Mouse (Mus musculus): Measurements from ENCODE around the gene Entpd2. TPM values are rescaled to one million over a fixed set of nuclear protein-coding genes. Genes with fewer than 3 reads are reported as not detected.

Entpd2 gene
- polyA plus RNA-seq, 1 experiment: not detected

DNA sequence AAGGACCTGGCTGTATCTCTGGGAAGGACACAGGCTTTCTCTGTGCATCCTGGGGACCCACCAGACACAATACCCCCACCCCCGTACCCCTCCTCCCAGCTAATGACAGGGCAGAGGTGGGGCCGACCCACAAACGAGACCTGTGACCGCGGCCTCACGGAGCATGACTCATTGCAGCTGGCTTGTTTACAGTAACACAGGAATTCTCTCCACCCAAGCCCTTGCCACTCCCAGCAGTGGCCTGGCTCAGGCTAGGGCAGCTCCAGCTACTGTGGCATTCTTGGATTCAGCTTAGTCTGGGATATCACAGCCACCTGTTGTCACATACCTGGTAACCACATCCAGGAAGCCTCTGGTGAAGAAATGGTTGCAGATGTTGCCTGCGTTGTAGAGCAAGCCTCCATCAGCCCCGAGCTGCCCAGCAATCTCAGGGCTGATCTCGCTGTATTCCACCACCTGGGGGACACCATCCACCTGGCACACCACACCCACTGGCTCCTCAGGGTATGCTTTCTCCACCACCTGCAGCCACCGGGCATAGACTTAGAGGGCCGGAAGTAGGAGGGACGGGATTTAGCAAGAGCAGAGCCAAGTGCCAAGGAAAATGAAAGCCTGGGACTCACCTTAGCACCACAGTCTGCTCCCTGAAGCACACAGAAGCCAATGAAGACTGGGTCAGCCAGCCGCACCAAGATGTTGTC lies 32.0 kb upstream of the Entpd2 start:
- peak overlapping the region; percentile 96 for H3K4me3 ChIP-seq (ENCODE audit: insufficient read depth, low read length)
- peaks cover 26% of the 10 kb centered on the region for H3K4me1 ChIP-seq (ENCODE audit: control insufficient read depth, insufficient read depth, low read length)
- TF ChIP-seq CTCF (IDR thresholded peaks at IDR 0.05; ENCODE audit: low read depth, low read length) (no peak), POLR2A (IDR thresholded peaks at IDR 0.05; ENCODE audit: borderline replicate concordance, low read depth, low read length) (no peak)
- no peak overlapping the region for H3K27ac ChIP-seq (ENCODE audit: insufficient read depth, low read depth, low read length)

- TF ChIP-seq POLR2A (IDR thresholded peaks at IDR 0.05; ENCODE audit: borderline replicate concordance, low read depth, low read length) (no peak), CTCF (IDR thresholded peaks at IDR 0.05; ENCODE audit: low read depth, low read length) (no peak)
- Histone ChIP-seq H3K27ac (ENCODE audit: insufficient read depth, low read depth, low read length) (peak overlapping the region; percentile 100), H3K4me1 (ENCODE audit: control insufficient read depth, insufficient read depth, low read length) (peaks cover 26% of the 10 kb centered on the region), H3K4me3 (ENCODE audit: insufficient read depth, low read length) (peak overlapping the region; percentile 96)
Measured at GRCm38 (mm10) chr2:25364313-25364712, 31.4 kb upstream of the Entpd2 start.

GRCm38 (mm10) chr2:25364761-25365090 lies 30.9 kb upstream of the Entpd2 start:
- TF ChIP-seq CTCF (IDR thresholded peaks at IDR 0.05; ENCODE audit: low read depth, low read length) (no peak), POLR2A (IDR thresholded peaks at IDR 0.05; ENCODE audit: borderline replicate concordance, low read depth, low read length) (no peak)
- H3K4me3 ChIP-seq (ENCODE audit: insufficient read depth, low read length): peak overlapping the region; percentile 96
- H3K4me1 ChIP-seq (ENCODE audit: control insufficient read depth, insufficient read depth, low read length): peaks cover 26% of the 10 kb centered on the region
- peak overlapping the region; percentile 100 for H3K27ac ChIP-seq (ENCODE audit: insufficient read depth, low read depth, low read length)

GRCm38 (mm10) chr2:25365091-25365761 lies 30.4 kb upstream of the Entpd2 start, which contains the start of gene Uap1l1:
Uap1l1 (minus strand) TSS chr2:25365682.
- Histone ChIP-seq H3K4me3 (ENCODE audit: insufficient read depth, low read length) (peak within 1 kb of the TSS; percentile 96), H3K27ac (ENCODE audit: insufficient read depth, low read depth, low read length) (peak within 1 kb of the TSS; percentile 100), H3K4me1 (ENCODE audit: control insufficient read depth, insufficient read depth, low read length) (peaks cover 26% of the 10 kb centered on the region)
- TF ChIP-seq CTCF (IDR thresholded peaks at IDR 0.05; ENCODE audit: low read depth, low read length) (no peak), POLR2A (IDR thresholded peaks at IDR 0.05; ENCODE audit: borderline replicate concordance, low read depth, low read length) (peak; percentile 86; the same call in 1 of the 2 replicates)

DNA sequence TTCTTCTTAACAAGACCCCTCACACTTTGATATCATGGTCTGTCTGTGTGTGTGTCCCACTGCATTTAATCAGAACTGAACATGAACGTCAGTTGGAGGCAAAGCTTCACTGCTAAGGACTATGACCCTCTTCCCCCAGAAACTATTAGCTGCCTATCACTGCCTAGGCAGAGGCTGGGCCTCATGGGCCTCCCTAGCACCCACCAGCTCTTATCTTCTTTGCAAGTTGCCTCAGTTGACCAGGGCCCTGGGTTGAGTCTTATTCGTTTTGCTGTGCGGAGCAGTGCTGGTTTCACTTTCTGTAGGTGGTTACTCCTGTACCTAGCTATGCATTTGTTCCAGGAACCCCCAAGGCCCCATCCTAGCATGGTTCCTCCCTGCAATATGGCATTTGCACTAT lies 25.7 kb upstream of the Entpd2 start:
- peaks cover 12% of the 10 kb centered on the region for H3K4me1 ChIP-seq (ENCODE audit: control insufficient read depth, insufficient read depth, low read length)

GRCm38 (mm10) chr2:25371764-25372643 lies 23.7 kb upstream of the Entpd2 start, which contains the start of gene Sapcd2:
Sapcd2 (plus strand) TSS chr2:25372321.
- Histone ChIP-seq H3K4me1 (ENCODE audit: control insufficient read depth, insufficient read depth, low read length) (peaks cover 3% of the 10 kb centered on the region), H3K4me3 (ENCODE audit: insufficient read depth, low read length) (peak within 1 kb of the TSS; percentile 77), H3K27ac (ENCODE audit: insufficient read depth, low read depth, low read length) (peak within 1 kb of the TSS; percentile 47)
- no peak for TF ChIP-seq CTCF (IDR thresholded peaks at IDR 0.05; ENCODE audit: low read depth, low read length)
- no peak for TF ChIP-seq POLR2A (IDR thresholded peaks at IDR 0.05; ENCODE audit: borderline replicate concordance, low read depth, low read length)

More for the DNA sequence above, 25.7 kb upstream of the Entpd2 start:
- TF ChIP-seq POLR2A (IDR thresholded peaks at IDR 0.05; ENCODE audit: borderline replicate concordance, low read depth, low read length) (no peak), CTCF (IDR thresholded peaks at IDR 0.05; ENCODE audit: low read depth, low read length) (no peak)
- H3K27ac ChIP-seq (ENCODE audit: insufficient read depth, low read depth, low read length): no peak overlapping the region
- H3K4me3 ChIP-seq (ENCODE audit: insufficient read depth, low read length): no peak overlapping the region

DNA sequence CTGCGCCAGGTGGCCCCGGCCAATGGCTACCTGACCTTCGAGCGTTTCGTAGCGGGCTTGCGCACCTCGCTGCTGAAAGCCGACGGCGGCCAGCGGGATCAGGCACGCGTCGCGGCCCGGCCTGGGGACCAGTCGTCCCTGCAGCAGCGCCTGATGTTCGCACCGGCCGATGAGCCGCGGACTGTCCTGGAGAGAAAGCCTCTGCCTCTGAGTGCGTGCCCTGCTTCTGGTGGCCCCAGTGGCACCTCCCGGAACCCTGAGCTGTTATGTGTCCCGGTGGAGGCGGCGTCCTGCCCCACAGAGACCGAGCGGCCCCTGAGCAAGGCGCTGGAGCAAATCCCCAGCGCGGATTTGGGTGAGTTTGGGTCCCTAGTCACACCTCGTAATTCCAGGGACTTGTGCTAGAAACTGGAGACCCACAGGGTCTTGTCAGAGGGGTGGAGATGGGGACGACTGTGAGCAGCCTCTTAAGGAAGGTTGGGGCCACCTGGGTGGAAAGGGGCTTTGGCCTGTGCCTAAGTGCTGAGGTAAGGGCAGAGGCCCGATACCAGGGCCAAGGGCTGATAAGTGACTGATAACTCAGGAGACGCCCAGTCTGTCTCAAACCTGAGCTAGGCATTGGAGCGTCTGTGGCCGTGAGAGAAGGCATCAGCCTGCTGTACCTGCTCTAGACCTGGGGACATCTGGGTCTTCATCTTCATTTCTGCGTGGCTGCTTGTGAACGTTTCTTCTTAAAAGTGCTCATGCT lies 22.9 kb upstream of the Entpd2 start:
- TF ChIP-seq POLR2A (IDR thresholded peaks at IDR 0.05; ENCODE audit: borderline replicate concordance, low read depth, low read length) (no peak), CTCF (IDR thresholded peaks at IDR 0.05; ENCODE audit: low read depth, low read length) (no peak)
- peaks cover 3% of the 10 kb centered on the region for H3K4me1 ChIP-seq (ENCODE audit: control insufficient read depth, insufficient read depth, low read length)
- H3K4me3 ChIP-seq (ENCODE audit: insufficient read depth, low read length): peak overlapping the region; percentile 77
- no peak overlapping the region for H3K27ac ChIP-seq (ENCODE audit: insufficient read depth, low read depth, low read length)

DNA sequence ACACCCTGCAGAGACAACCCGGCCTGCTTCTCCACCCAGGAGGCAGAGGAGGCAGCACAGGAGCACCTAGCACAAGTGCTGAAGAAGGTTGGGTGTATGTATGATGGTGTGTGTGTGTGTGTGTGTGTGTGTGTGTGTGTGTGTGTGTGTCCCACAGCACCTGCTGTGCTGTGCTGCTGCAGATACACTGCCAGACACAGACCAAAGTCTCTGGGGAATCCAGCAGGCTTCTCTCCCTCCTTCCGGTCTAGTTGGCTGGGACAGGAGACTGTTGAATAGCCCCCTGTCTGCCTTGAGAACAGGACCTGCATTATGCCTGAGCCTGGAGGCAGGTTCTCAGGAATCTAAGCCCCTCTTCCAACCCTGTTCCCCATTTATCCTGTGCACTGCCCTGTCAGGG lies 22.2 kb upstream of the Entpd2 start:
- Histone ChIP-seq H3K27ac (ENCODE audit: insufficient read depth, low read depth, low read length) (no peak overlapping the region), H3K4me1 (ENCODE audit: control insufficient read depth, insufficient read depth, low read length) (peaks cover 3% of the 10 kb centered on the region), H3K4me3 (ENCODE audit: insufficient read depth, low read length) (peak overlapping the region; percentile 77)
- TF ChIP-seq POLR2A (IDR thresholded peaks at IDR 0.05; ENCODE audit: borderline replicate concordance, low read depth, low read length) (no peak), CTCF (IDR thresholded peaks at IDR 0.05; ENCODE audit: low read depth, low read length) (no peak)

GRCm38 (mm10) chr2:25376589-25376988 lies 19.1 kb upstream of the Entpd2 start:
- Histone ChIP-seq H3K4me3 (ENCODE audit: insufficient read depth, low read length) (no peak overlapping the region), H3K4me1 (ENCODE audit: control insufficient read depth, insufficient read depth, low read length) (peaks cover 2% of the 10 kb centered on the region), H3K27ac (ENCODE audit: insufficient read depth, low read depth, low read length) (no peak overlapping the region)
- TF ChIP-seq POLR2A (IDR thresholded peaks at IDR 0.05; ENCODE audit: borderline replicate concordance, low read depth, low read length) (no peak), CTCF (IDR thresholded peaks at IDR 0.05; ENCODE audit: low read depth, low read length) (peak; percentile 44; the same call in 1 of the 2 replicates)
